Comparison of ENCODE assay signal across 8 mouse cellular contexts in the genomic region with DNA sequence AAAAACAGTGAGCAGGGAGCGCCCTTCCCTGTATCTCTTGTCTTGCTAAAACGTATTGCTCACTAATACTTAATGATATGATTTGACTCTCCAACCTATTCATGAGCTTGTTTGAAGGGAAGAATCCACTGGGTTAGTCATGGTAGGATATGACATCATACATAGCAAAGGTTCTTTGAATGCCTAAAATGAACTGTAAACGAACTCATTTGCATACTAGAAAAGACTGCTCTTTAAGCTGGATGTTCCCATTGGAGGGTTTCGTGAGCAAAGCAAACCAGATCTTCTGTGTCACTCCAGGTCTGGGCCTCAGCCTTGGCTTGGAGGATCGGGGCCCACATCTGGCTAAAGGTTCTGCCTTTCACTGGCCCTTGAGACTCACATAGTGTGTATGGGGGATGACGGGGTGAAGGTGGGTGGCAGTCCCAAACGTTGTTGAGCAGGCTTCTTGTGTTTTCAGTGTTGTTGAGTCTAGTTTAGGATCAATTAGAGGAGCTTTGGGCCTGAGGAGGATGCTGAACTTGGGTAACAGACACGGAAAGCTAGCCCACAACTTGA. TPM values are rescaled to one million over a fixed set of nuclear protein-coding genes. Genes with fewer than 3 reads are reported as not detected.
DNase-seq lines count a peak whose midpoint lies in the region; ATAC-seq and TF ChIP-seq lines count a peak whose summit lies in the region.

No protein-coding gene starts in this region.

- TF ChIP-seq POLR2A in heart, adult 2 months (IDR thresholded peaks at IDR 0.05; ENCODE audit: insufficient read depth, low read depth, low read length), result no peak
- no peak for TF ChIP-seq POLR2A in lung, adult 2 months (IDR thresholded peaks at IDR 0.05; ENCODE audit: borderline replicate concordance, extremely low read depth, low read depth, low read length)

- H3K9me3 ChIP-seq in heart, embryonic 13.5 days, result no peaks in the 10 kb centered on the region
- no peaks in the 10 kb centered on the region for H3K9me3 ChIP-seq in forebrain, embryonic 10.5 days
- 0 out of 2 replicates have a peak, but pooled peaks cover 1% of the 10 kb centered on the region for H3K9me3 ChIP-seq in limb, embryonic 13.5 days

- no peak for TF ChIP-seq EP300 in heart, adult 2 months (IDR thresholded peaks at IDR 0.05; ENCODE audit: insufficient read depth, low read depth, low read length)

- TF ChIP-seq CTCF in heart, adult 2 months (IDR thresholded peaks at IDR 0.05), result no peak
- TF ChIP-seq CTCF in lung, adult 2 months (IDR thresholded peaks at IDR 0.05; ENCODE audit: insufficient read depth, low read length), result no peak

- H3K27me3 ChIP-seq in heart, embryonic 13.5 days (replicated peaks), result no peaks in the 10 kb centered on the region
- no peaks in the 10 kb centered on the region for H3K27me3 ChIP-seq in heart, adult 2 months (ENCODE audit: control insufficient read depth, insufficient read depth, low read length)
- no peaks in the 10 kb centered on the region for H3K27me3 ChIP-seq in forebrain, embryonic 10.5 days (ENCODE audit: poor library complexity, severe bottlenecking)
- H3K27me3 ChIP-seq in limb, embryonic 13.5 days, result no peaks in the 10 kb centered on the region

- H3K27ac ChIP-seq in heart, embryonic 13.5 days (replicated peaks), result no peak overlapping the region
- no peak overlapping the region for H3K27ac ChIP-seq in heart, adult 2 months
- H3K27ac ChIP-seq in forebrain, embryonic 10.5 days, result peak overlapping the region; percentile 97; the same call in 1 of the 2 replicates
- no peak overlapping the region for H3K27ac ChIP-seq in limb, embryonic 13.5 days

- H3K4me3 ChIP-seq in heart, embryonic 13.5 days, result peak overlapping the region; percentile 87
- no peak overlapping the region for H3K4me3 ChIP-seq in heart, adult 2 months
- peak overlapping the region; percentile 90 for H3K4me3 ChIP-seq in forebrain, embryonic 10.5 days
- H3K4me3 ChIP-seq in limb, embryonic 13.5 days, result peak overlapping the region; percentile 84
- H3K4me3 ChIP-seq in lung, adult 2 months (replicated peaks; ENCODE audit: extremely low read depth, low read depth, low read length), result no peak overlapping the region

- peak overlapping the region; percentile 30 for H3K4me2 ChIP-seq in heart, embryonic 13.5 days
- peak overlapping the region; percentile 85 for H3K4me2 ChIP-seq in limb, embryonic 13.5 days (replicated peaks)

- H3K36me3 ChIP-seq in heart, embryonic 13.5 days, result no peaks in the 10 kb centered on the region
- H3K36me3 ChIP-seq in heart, adult 2 months (ENCODE audit: control insufficient read depth, insufficient read depth, low read length), result no peaks in the 10 kb centered on the region
- peaks cover 10% of the 10 kb centered on the region; the same call in 1 of the 2 replicates for H3K36me3 ChIP-seq in forebrain, embryonic 10.5 days (replicated peaks)
- H3K36me3 ChIP-seq in limb, embryonic 13.5 days, result 0 out of 2 replicates have a peak, but pooled peaks cover 6% of the 10 kb centered on the region

- no peak for DNase-seq in heart, adult 2 months
- peak; percentile 25 for DNase-seq in forebrain, embryonic 10.5 days (ENCODE audit: extremely low spot score, low spot score)
- DNase-seq in layer of hippocampus, adult 8-10 months (ENCODE audit: low spot score in 2 of 2), result no peak
- DNase-seq in thymus, postnatal 0 days (ENCODE audit: low spot score), result no peak
- DNase-seq in lung, adult 2 months, result no peak

- intact Hi-C loops in heart, adult 2 months (cut with DNase I), result loop anchor here (1.0 to 5.0 kb wide), 4 partner anchors 31 to 113 kb away; no protein-coding TSS in a partner anchor

- 57% methylated on average over 8 of the region's 8 CpGs for WGBS in heart, embryonic 13.5 days
- WGBS in heart, adult 2 months, result 58% methylated on average over 8 of the region's 8 CpGs
- 66% methylated on average over 8 of the region's 8 CpGs for WGBS in forebrain, embryonic 10.5 days
- 64% methylated on average over 8 of the region's 8 CpGs for WGBS in limb, embryonic 13.5 days
- WGBS in lung, adult 2 months, result 61% methylated on average over 8 of the region's 8 CpGs

- peaks cover 43% of the 10 kb centered on the region for H3K4me1 ChIP-seq in heart, embryonic 13.5 days
- peaks cover 20% of the 10 kb centered on the region for H3K4me1 ChIP-seq in heart, adult 2 months (ENCODE audit: control insufficient read depth, insufficient read depth, low read length)
- H3K4me1 ChIP-seq in forebrain, embryonic 10.5 days, result peaks cover 42% of the 10 kb centered on the region
- peaks cover 37% of the 10 kb centered on the region for H3K4me1 ChIP-seq in limb, embryonic 13.5 days
- H3K4me1 ChIP-seq in lung, adult 2 months (ENCODE audit: control insufficient read depth, insufficient read depth, low read length), result peaks cover 25% of the 10 kb centered on the region

- H3K79me2 ChIP-seq in heart, adult 2 months (replicated peaks; ENCODE audit: control insufficient read depth, insufficient read depth, low read length), result peaks cover 3% of the 10 kb centered on the region

- no peak for ATAC-seq in heart, embryonic 13.5 days (ENCODE audit: extremely low read depth, insufficient number of reproducible peaks, low FRiP score, low TSS enrichment)
- peak; percentile 12 for ATAC-seq in CD4-positive, CD25-positive, alpha-beta regulatory T cell, adult 4 months
- ATAC-seq in limb, embryonic 13.5 days (ENCODE audit: low FRiP score, low read depth), result 0 out of 2 replicates have a peak, but pooled peaks have one; percentile 8

- no peak overlapping the region for H3K9ac ChIP-seq in heart, embryonic 13.5 days
- H3K9ac ChIP-seq in heart, adult 2 months (ENCODE audit: low read depth, low read length), result no peak overlapping the region
- no peak overlapping the region for H3K9ac ChIP-seq in limb, embryonic 13.5 days

RNA-seq across cellular contexts. Expression of a gene that starts 0.5 kb away (rescaled TPM):
- 8.4 and 9.7 TPM in 2 replicates for polyA plus RNA-seq in heart, embryonic 13.5 days (2015; fragmentation: Nextera tagmentation; extraction: Ambion mirVana)
- total RNA-seq in heart, adult 2 months (2021), result 100 to 1,000 TPM in 1 of 2 experiments, 10 to 100 TPM in 1; 96.7 to 116 TPM
- 65.0 and 86.1 TPM in 2 replicates for polyA plus RNA-seq in heart, adult 2 months (2012; rRNA removed)
- 10 to 100 TPM; 28.7 to 35.9 TPM for polyA plus RNA-seq in CD4-positive, CD25-positive, alpha-beta regulatory T cell, adult 4 months (2017; shearing (Covaris generic))
- polyA plus RNA-seq in forebrain, embryonic 10.5 days (2016; fragmentation: Nextera tagmentation; extraction: Ambion mirVana), result 15.9 and 17.2 TPM in 2 replicates
- 15.2 and 15.9 TPM in 2 replicates for polyA plus RNA-seq in limb, embryonic 13.5 days (2015; fragmentation: Nextera tagmentation; extraction: Ambion mirVana)
- total RNA-seq in layer of hippocampus, adult 8-10 months (2022), result 10 to 100 TPM; 78.8 to 94.5 (median 89.3) TPM
- polyA plus RNA-seq in thymus, postnatal 0 days (2015; fragmentation: Nextera tagmentation; extraction: Ambion mirVana), result 16.0 and 19.1 TPM in 2 replicates
- 52.4 and 65.2 TPM in 2 replicates for polyA plus RNA-seq in lung, adult 2 months (2012; rRNA removed)

Comparison
In these comparisons a context has a peak if more than half of its experiments do, and no peak if none do; other contexts are left out.
1. H3K4me3 ChIP-seq: peak in heart, embryonic 13.5 days (single experiment), forebrain, embryonic 10.5 days (single experiment) and limb, embryonic 13.5 days (single experiment); none in heart, adult 2 months (single experiment) and lung, adult 2 months (single experiment).